Mouse (Mus musculus) bone marrow macrophage, adult 2 months (primary cell): ENCODE results near the gene Ptpra. TPM values are rescaled to one million over a fixed set of nuclear protein-coding genes. Genes with fewer than 3 reads are reported as not detected.
"Not testable (repeated sequence)": the region's sequence is repeated elsewhere in the genome, so short reads cannot be mapped to it uniquely, and the experiment has no call there.

ENCODE experiments used
- H3K27ac ChIP-seq: 2 replicates; pipeline ENCODE4 v1.5.1; 2012; ENCODE audit warnings: low read depth, low read length; ENCODE audit not compliant: insufficient read depth
- H3K4me1 ChIP-seq: 2 replicates; pipeline ENCODE4 v1.6.1; 2012; ENCODE audit warnings: low read length; ENCODE audit not compliant: control insufficient read depth, insufficient read depth
- H3K4me3 ChIP-seq: 2 replicates; pipeline ENCODE4 v1.5.1; 2012; ENCODE audit warnings: mild to moderate bottlenecking, low read length, moderate library complexity; ENCODE audit not compliant: insufficient read depth
- CTCF ChIP-seq: IDR thresholded peaks from 2 replicates; pipeline ENCODE4 v1.5.1; 2012; ENCODE audit warnings: low read depth, mild to moderate bottlenecking, low read length, moderate library complexity
- POLR2A ChIP-seq: IDR thresholded peaks from 2 replicates; pipeline ENCODE4 v1.6.1; 2012; ENCODE audit warnings: mild to moderate bottlenecking, low read depth, low read length, borderline replicate concordance
- polyA plus RNA-seq: library from polyadenylated mRNA; stranded (reverse); fragments of >200 nt; gene quantifications from 2 replicates; pipeline ENCODE4 v1.2.4, GENCODE M21; 2012; ENCODE audit not compliant: missing spikeins, insufficient read depth, insufficient read length

The Ptpra gene
- polyA plus RNA-seq, 1 experiment, result 229 TPM

GRCm38 (mm10) chr2:130513907-130514306, 63.8 kb downstream of the Ptpra start:
- Histone ChIP-seq H3K27ac (no peak overlapping the region), H3K4me1 (peaks cover 17% of the 10 kb centered on the region), H3K4me3 (no peak overlapping the region)
- no peak for TF ChIP-seq POLR2A
- no peak for TF ChIP-seq CTCF

- H3K27ac ChIP-seq, result no peak overlapping the region
- peaks cover 17% of the 10 kb centered on the region for H3K4me1 ChIP-seq
- no peak overlapping the region for H3K4me3 ChIP-seq
- TF ChIP-seq CTCF (no peak), POLR2A (no peak)
These were observed 65.7 kb downstream of the Ptpra start for GRCm38 (mm10) chr2:130515791-130516190.

GRCm38 (mm10) chr2:130521927-130522326, 71.8 kb downstream of the Ptpra start:
- no peak overlapping the region for H3K4me3 ChIP-seq
- peaks cover 20% of the 10 kb centered on the region for H3K4me1 ChIP-seq
- no peak overlapping the region for H3K27ac ChIP-seq
- TF ChIP-seq CTCF, result no peak
- TF ChIP-seq POLR2A, result no peak

- H3K27ac ChIP-seq, result peak overlapping the region; percentile 79
- H3K4me1 ChIP-seq, result peaks cover 31% of the 10 kb centered on the region
These were observed 75.4 kb downstream of the Ptpra start for GRCm38 (mm10) chr2:130525480-130525879.

GRCm38 (mm10) chr2:130528457-130528856, 78.4 kb downstream of the Ptpra start:
- Histone ChIP-seq H3K4me1 (peaks cover 31% of the 10 kb centered on the region), H3K27ac (no peak overlapping the region), H3K4me3 (no peak overlapping the region)
- TF ChIP-seq CTCF, result no peak
- TF ChIP-seq POLR2A, result no peak

More at GRCm38 (mm10) chr2:130525480-130525879, 75.4 kb downstream of the Ptpra start:
- H3K4me3 ChIP-seq, result not testable (repeated sequence)

GRCm38 (mm10) chr2:130529290-130529689, 79.2 kb downstream of the Ptpra start:
- Histone ChIP-seq H3K4me3 (no peak overlapping the region), H3K4me1 (peaks cover 29% of the 10 kb centered on the region), H3K27ac (peak overlapping the region; percentile 41)
- no peak for TF ChIP-seq CTCF
- TF ChIP-seq POLR2A, result no peak

GRCm38 (mm10) chr2:130529925-130530324, 79.8 kb downstream of the Ptpra start:
- peaks cover 28% of the 10 kb centered on the region for H3K4me1 ChIP-seq
- H3K27ac ChIP-seq, result peak overlapping the region; percentile 33; the same call in 1 of the 2 replicates
- no peak overlapping the region for H3K4me3 ChIP-seq
- TF ChIP-seq POLR2A (no peak), CTCF (no peak)

GRCm38 (mm10) chr2:130532201-130532600, 82.1 kb downstream of the Ptpra start:
- H3K4me1 ChIP-seq, result peaks cover 16% of the 10 kb centered on the region
- no peak for TF ChIP-seq POLR2A
- TF ChIP-seq CTCF, result no peak
- no peak overlapping the region for H3K27ac ChIP-seq
- no peak overlapping the region for H3K4me3 ChIP-seq

GRCm38 (mm10) chr2:130535017-130535416, 84.9 kb downstream of the Ptpra start:
- TF ChIP-seq CTCF, result no peak
- no peak for TF ChIP-seq POLR2A
- 0 out of 2 replicates have a peak overlapping the region, but pooled peaks have one; percentile 12 for H3K27ac ChIP-seq
- H3K4me1 ChIP-seq, result peaks cover 5% of the 10 kb centered on the region
- H3K4me3 ChIP-seq, result no peak overlapping the region

GRCm38 (mm10) chr2:130536890-130537289, 86.8 kb downstream of the Ptpra start:
- peaks cover 5% of the 10 kb centered on the region for H3K4me1 ChIP-seq
- H3K27ac ChIP-seq, result no peak overlapping the region
- no peak overlapping the region for H3K4me3 ChIP-seq
- no peak for TF ChIP-seq CTCF
- TF ChIP-seq POLR2A, result no peak

- Histone ChIP-seq H3K4me1 (peaks cover 5% of the 10 kb centered on the region), H3K27ac (no peak overlapping the region), H3K4me3 (no peak overlapping the region)
- TF ChIP-seq CTCF, result no peak
- TF ChIP-seq POLR2A, result no peak
These were observed 88.9 kb downstream of the Ptpra start for GRCm38 (mm10) chr2:130538876-130539546.
